Mouse (Mus musculus) forebrain, embryonic 12.5 days (tissue): Measurements from ENCODE around the gene Lamtor1. TPM values are rescaled to one million over a fixed set of nuclear protein-coding genes. Genes with fewer than 3 reads are reported as not detected.
A peak's percentile ranks its signal among the peaks of the same experiment; 100 is the strongest.
"Not testable (repeated sequence)": the region's sequence is repeated elsewhere in the genome, so short reads cannot be mapped to it uniquely, and the experiment has no call there.

Source experiments
- ATAC-seq: fragments of 200-750 bp; cut with Nextera tagmentation; 2 replicates; pipeline ENCODE4 v1.8.0; 2017; ENCODE audit warnings: moderate TSS enrichment; ENCODE audit not compliant: low FRiP score
- H3K27ac ChIP-seq: fragments of 300-500 bp; sonication (generic); 2 replicates; pipeline ENCODE4 v1.5.1; 2016; ENCODE audit warnings: mild to moderate bottlenecking
- H3K27me3 ChIP-seq: fragments of 300-500 bp; sonication (generic); 2 replicates; pipeline ENCODE4 v1.6.1; 2016; ENCODE audit warnings: mild to moderate bottlenecking
- H3K36me3 ChIP-seq: fragments of 300-500 bp; sonication (generic); replicated peaks from 2 replicates; pipeline ENCODE4 v1.6.1; 2016; ENCODE audit warnings: mild to moderate bottlenecking
- H3K4me1 ChIP-seq: fragments of 300-500 bp; sonication (generic); 2 replicates; pipeline ENCODE4 v1.6.1; 2016
- H3K4me2 ChIP-seq: fragments of 300-500 bp; sonication (generic); 2 replicates; pipeline ENCODE4 v1.6.1; 2016; ENCODE audit warnings: mild to moderate bottlenecking, moderate library complexity
- H3K4me3 ChIP-seq: fragments of 300-500 bp; sonication (generic); replicated peaks from 2 replicates; pipeline ENCODE4 v1.5.1; 2016; ENCODE audit warnings: mild to moderate bottlenecking
- H3K9ac ChIP-seq: fragments of 300-500 bp; sonication (generic); 2 replicates; pipeline ENCODE4 v1.6.1; 2016; ENCODE audit warnings: mild to moderate bottlenecking
- H3K9me3 ChIP-seq: fragments of 300-500 bp; sonication (generic); 2 replicates; pipeline ENCODE4 v1.6.1; 2016
- WGBS: fragments of 180-500 bp; shearing (Covaris S2); methylation state at CpG from one replicate; pipeline ENCODE4 v1.1.7; 2016; 5-methylcytosine and 5-hydroxymethylcytosine counted together
- polyA plus RNA-seq: library from polyadenylated mRNA; unstranded; fragments of >200 nt; fragmentation: Nextera tagmentation; extraction: Ambion mirVana; gene quantifications from 2 replicates; pipeline ENCODE4 v1.2.1, GENCODE M21; 2016

The Lamtor1 gene
- polyA plus RNA-seq, 1 experiment from 2014 or later, result 134 TPM

GRCm38 (mm10) chr7:101906696-101907095 is 992 bp downstream of the Lamtor1 start:
- no peak for ATAC-seq
- H3K4me1 ChIP-seq, result peaks cover 27% of the 10 kb centered on the region
- H3K27ac ChIP-seq, result no peak overlapping the region
- peak overlapping the region; percentile 83 for H3K9ac ChIP-seq
- no peaks in the 10 kb centered on the region for H3K27me3 ChIP-seq
- H3K9me3 ChIP-seq, result no peaks in the 10 kb centered on the region
- peak overlapping the region; percentile 78 for H3K4me3 ChIP-seq
- H3K36me3 ChIP-seq, result peaks cover 31% of the 10 kb centered on the region
- WGBS, result 78% methylated on average over 8 of the region's 8 CpGs
- peak overlapping the region; percentile 68 for H3K4me2 ChIP-seq

- H3K4me3 ChIP-seq, result no peak overlapping the region
- peaks cover 27% of the 10 kb centered on the region for H3K4me1 ChIP-seq
- H3K27me3 ChIP-seq, result no peaks in the 10 kb centered on the region
- H3K9ac ChIP-seq, result no peak overlapping the region
- no peak overlapping the region for H3K4me2 ChIP-seq
- H3K9me3 ChIP-seq, result no peaks in the 10 kb centered on the region
- ATAC-seq, result no peak
- 87% methylated on average over 4 of the region's 4 CpGs for WGBS
- H3K36me3 ChIP-seq, result peaks cover 37% of the 10 kb centered on the region
- no peak overlapping the region for H3K27ac ChIP-seq
Observed at GRCm38 (mm10) chr7:101908367-101908766, 2.7 kb downstream of the Lamtor1 start.

GRCm38 (mm10) chr7:101910138-101910537 is 4.4 kb downstream of the Lamtor1 start:
- 87% methylated on average over 4 of the region's 4 CpGs for WGBS
- peaks cover 49% of the 10 kb centered on the region for H3K36me3 ChIP-seq
- H3K27ac ChIP-seq, result no peak overlapping the region
- H3K9ac ChIP-seq, result no peak overlapping the region
- H3K4me3 ChIP-seq, result no peak overlapping the region
- peaks cover 23% of the 10 kb centered on the region for H3K4me1 ChIP-seq
- no peaks in the 10 kb centered on the region for H3K27me3 ChIP-seq
- no peaks in the 10 kb centered on the region for H3K9me3 ChIP-seq
- ATAC-seq, result no peak
- no peak overlapping the region for H3K4me2 ChIP-seq

- ATAC-seq, result no peak
- 65% methylated on average over 3 of the region's 3 CpGs for WGBS
- Histone ChIP-seq H3K4me2 (no peak overlapping the region), H3K9ac (no peak overlapping the region), H3K27me3 (no peaks in the 10 kb centered on the region), H3K4me3 (no peak overlapping the region), H3K4me1 (peaks cover 13% of the 10 kb centered on the region), H3K36me3 (peaks cover 55% of the 10 kb centered on the region), H3K27ac (no peak overlapping the region), H3K9me3 (no peaks in the 10 kb centered on the region)
Observed at GRCm38 (mm10) chr7:101911982-101912381, 6.3 kb downstream of the Lamtor1 start.

DNA sequence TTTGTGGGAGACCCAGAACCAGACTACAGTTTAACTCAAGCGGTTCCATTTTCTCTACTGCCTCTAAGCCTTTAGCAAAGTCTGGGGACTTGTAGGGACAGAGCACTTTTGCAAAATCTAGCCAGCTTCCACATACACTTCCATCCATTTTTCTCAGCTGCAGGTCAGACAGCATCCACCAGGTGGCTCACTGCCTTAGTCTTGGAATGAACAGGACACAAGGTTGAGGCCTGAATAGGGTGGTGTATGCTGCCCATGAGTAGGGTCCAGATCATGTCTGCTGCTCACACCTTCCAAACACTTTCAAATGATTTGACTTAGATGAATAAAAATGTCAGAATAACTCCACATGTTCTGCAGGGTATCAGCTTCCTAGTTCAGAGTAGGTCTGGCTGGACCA is 12.4 kb downstream of the Lamtor1 start:
- ATAC-seq, result peak; percentile 77
- Histone ChIP-seq H3K27ac (no peak overlapping the region), H3K4me1 (no peaks in the 10 kb centered on the region), H3K36me3 (peaks cover 21% of the 10 kb centered on the region), H3K4me3 (no peak overlapping the region), H3K27me3 (no peaks in the 10 kb centered on the region), H3K9me3 (no peaks in the 10 kb centered on the region), H3K4me2 (no peak overlapping the region), H3K9ac (no peak overlapping the region)
- 23% methylated on average over 1 of the region's 1 CpGs for whole genome bisulfite sequencing

DNA sequence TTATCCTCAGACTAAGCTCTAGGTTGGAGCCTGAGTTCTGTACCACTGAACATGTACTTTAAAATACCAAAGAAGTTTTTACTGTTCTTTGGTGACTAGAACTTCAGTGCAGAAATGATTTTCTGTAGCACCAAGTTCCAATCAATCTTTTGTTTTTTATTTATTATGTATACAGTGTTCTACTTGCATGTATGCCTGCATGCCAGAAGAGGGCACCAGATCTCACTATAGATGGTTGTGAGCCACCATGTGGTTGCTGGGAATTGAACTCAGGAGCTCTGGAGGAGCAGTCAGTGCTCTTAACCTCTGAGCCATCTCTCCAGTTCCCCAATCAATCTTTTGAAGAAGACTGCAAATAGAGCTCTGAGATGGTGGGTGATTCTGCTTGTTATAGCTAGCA is 20.2 kb downstream of the Lamtor1 start:
- not testable (repeated sequence) for H3K4me3 ChIP-seq, H3K9ac ChIP-seq, H3K36me3 ChIP-seq, ATAC-seq, H3K27me3 ChIP-seq, H3K27ac ChIP-seq, H3K4me1 ChIP-seq, H3K9me3 ChIP-seq, H3K4me2 ChIP-seq

DNA sequence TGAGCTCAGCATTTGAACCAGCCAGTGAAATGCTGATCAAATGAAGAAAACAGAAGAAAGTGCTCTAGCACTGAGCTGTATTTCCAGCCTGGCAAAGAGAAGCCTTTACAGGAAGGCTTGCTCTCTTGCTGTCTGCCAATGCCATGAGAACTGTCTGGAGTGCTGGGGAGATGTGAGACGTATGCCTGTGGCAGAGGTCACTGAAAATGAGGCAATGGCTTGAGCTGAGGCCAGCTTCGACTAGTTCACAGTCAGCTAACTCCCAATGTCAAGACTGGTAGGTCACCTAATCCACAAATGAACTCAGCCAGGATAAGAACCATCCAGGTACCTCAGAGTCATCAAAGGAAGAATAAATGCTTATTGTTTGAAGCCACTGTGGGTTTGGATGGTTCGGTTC is 22.4 kb downstream of the Lamtor1 start:
- Histone ChIP-seq H3K4me1 (peaks cover 6% of the 10 kb centered on the region), H3K9ac (no peak overlapping the region), H3K4me3 (no peak overlapping the region), H3K9me3 (no peaks in the 10 kb centered on the region), H3K27me3 (no peaks in the 10 kb centered on the region), H3K27ac (no peak overlapping the region), H3K36me3 (no peaks in the 10 kb centered on the region), H3K4me2 (no peak overlapping the region)
- 93% methylated on average over 3 of the region's 3 CpGs for WGBS
- no peak for ATAC-seq

DNA sequence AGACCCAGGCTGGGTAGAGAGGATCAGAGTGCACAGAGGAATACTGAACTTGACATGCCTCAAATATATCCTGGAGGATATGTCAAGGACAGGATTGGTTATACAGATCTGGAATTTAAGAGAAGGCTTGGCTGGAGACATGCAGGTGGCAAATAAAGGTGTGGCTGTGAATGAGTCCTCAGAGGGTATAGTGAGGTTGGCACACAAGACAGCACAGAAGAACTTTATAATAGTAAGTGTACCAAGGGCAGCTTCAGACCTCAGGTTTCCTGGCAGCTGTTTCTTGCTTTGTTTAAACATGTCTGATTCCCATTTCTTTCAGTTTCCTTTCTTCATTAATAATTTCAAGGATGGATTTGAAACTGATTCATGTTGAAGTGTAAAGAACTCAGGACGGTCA is 26.8 kb downstream of the Lamtor1 start:
- H3K4me2 ChIP-seq, result peak overlapping the region; percentile 73; the same call in 1 of the 2 replicates
- 93% methylated on average over 1 of the region's 1 CpGs for WGBS
- ATAC-seq, result no peak
- H3K9me3 ChIP-seq, result no peaks in the 10 kb centered on the region
- peaks cover 3% of the 10 kb centered on the region; the same call in 1 of the 2 replicates for H3K36me3 ChIP-seq
- no peaks in the 10 kb centered on the region for H3K27me3 ChIP-seq
- peaks cover 23% of the 10 kb centered on the region for H3K4me1 ChIP-seq
- H3K4me3 ChIP-seq, result no peak overlapping the region
- H3K9ac ChIP-seq, result no peak overlapping the region
- no peak overlapping the region for H3K27ac ChIP-seq

DNA sequence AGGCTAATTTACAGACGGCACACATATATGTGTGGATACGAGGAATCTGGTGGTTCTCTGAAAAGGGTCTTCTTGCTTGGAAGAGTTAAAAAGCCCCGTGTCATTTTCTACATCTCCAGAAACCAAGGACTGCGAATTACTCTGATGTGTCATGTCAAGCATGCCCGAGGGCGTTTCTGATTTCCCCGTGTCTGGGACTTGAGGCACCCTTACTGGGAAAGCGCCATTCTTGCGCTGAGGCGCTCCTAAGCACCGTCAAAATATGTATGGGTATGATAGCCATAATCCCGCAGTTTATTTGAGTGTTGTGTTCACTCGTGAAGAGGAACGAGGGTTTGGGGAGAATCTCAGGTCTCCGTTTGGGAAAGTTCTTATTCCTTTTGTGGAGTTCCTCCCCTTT is 27.6 kb downstream of the Lamtor1 start:
- WGBS, result 7% methylated on average over 15 of the region's 15 CpGs

GRCm38 (mm10) chr7:101933751-101934240 is 28.1 kb downstream of the Lamtor1 start, which contains the start of the genes Lrrc51 and Numa1:
TSS of gene Lrrc51 (minus strand) at chr7:101933895.
TSS of gene Numa1 (plus strand) at chr7:101934111.
- peak within 1 kb of the TSS; percentile 74 for H3K4me2 ChIP-seq
- H3K9me3 ChIP-seq, result no peaks in the 10 kb centered on the region
- peaks cover 10% of the 10 kb centered on the region; the same call in 1 of the 2 replicates for H3K36me3 ChIP-seq
- no peaks in the 10 kb centered on the region for H3K27me3 ChIP-seq
- H3K4me1 ChIP-seq, result peaks cover 23% of the 10 kb centered on the region
- H3K27ac ChIP-seq, result peak within 1 kb of the TSS; percentile 80
- peak within 1 kb of the TSS; percentile 90 for H3K4me3 ChIP-seq
- under 1% methylated on average over 40 of the region's 40 CpGs for WGBS
- ATAC-seq, result peak; percentile 98
- peak within 1 kb of the TSS; percentile 85 for H3K9ac ChIP-seq

More for the DNA sequence above, 27.6 kb downstream of the Lamtor1 start:
- ATAC-seq, result peak; percentile 49
- peak overlapping the region; percentile 90 for H3K4me3 ChIP-seq
- H3K4me2 ChIP-seq, result peak overlapping the region; percentile 73
- peak overlapping the region; percentile 68 for H3K9ac ChIP-seq
- no peak overlapping the region for H3K27ac ChIP-seq
- H3K27me3 ChIP-seq, result no peaks in the 10 kb centered on the region
- peaks cover 23% of the 10 kb centered on the region for H3K4me1 ChIP-seq
- peaks cover 5% of the 10 kb centered on the region; the same call in 1 of the 2 replicates for H3K36me3 ChIP-seq
- no peaks in the 10 kb centered on the region for H3K9me3 ChIP-seq

DNA sequence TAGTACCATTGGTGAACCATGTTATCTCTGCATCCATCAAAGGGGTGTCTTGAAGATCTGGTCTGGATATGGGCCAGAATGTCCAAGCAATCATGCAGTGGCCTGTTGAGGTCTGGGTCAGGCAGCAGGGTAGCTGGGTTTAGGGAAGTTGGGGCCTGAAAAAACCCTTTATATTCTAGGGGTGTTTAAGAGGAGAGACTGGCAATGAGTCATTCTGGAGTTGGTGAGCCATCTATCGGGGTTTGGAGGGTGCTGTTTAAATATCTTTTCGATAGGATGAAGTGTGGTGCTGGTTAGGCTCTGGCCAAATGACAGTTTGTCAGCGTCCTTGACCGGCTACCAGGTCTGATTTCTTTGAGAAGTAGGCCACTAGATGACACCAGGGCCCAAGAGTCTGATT is 30.3 kb downstream of the Lamtor1 start:
- Histone ChIP-seq H3K4me2 (peak overlapping the region; percentile 74; the same call in 1 of the 2 replicates), H3K4me3 (no peak overlapping the region), H3K27ac (no peak overlapping the region), H3K4me1 (peaks cover 23% of the 10 kb centered on the region), H3K9me3 (no peaks in the 10 kb centered on the region), H3K9ac (no peak overlapping the region), H3K36me3 (peaks cover 14% of the 10 kb centered on the region; the same call in 1 of the 2 replicates), H3K27me3 (no peaks in the 10 kb centered on the region)
- 98% methylated on average over 4 of the region's 4 CpGs for WGBS
- no peak for ATAC-seq

GRCm38 (mm10) chr7:101936996-101937395 is 31.3 kb downstream of the Lamtor1 start:
- no peak for ATAC-seq
- Histone ChIP-seq H3K4me2 (no peak overlapping the region), H3K4me1 (peaks cover 23% of the 10 kb centered on the region), H3K4me3 (no peak overlapping the region), H3K9ac (no peak overlapping the region), H3K36me3 (peaks cover 14% of the 10 kb centered on the region; the same call in 1 of the 2 replicates), H3K9me3 (no peaks in the 10 kb centered on the region), H3K27me3 (no peaks in the 10 kb centered on the region), H3K27ac (no peak overlapping the region)
- WGBS, result 94% methylated on average over 4 of the region's 4 CpGs

DNA sequence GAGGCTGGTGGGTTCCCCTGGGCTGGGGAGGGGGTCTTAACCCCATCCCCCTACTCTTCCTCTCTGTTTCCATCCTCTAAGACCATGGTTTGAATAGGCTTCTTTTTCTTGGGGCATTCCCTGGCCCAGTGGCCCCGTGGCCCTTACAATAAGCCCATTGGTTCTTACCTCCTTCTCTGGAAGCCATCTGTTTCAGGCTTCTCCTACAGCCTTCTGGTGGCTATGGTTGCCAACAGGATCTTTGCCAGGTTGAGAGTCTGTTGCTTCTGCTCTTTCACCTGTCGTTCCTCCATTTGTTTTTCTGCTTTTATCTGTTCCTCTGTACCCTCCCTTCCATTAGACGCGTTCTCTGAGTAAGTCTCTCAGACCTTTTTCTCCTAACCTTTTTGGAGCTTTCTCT is 31.9 kb downstream of the Lamtor1 start:
- peaks cover 20% of the 10 kb centered on the region for H3K4me1 ChIP-seq
- peaks cover 14% of the 10 kb centered on the region; the same call in 1 of the 2 replicates for H3K36me3 ChIP-seq
- no peak overlapping the region for H3K27ac ChIP-seq
- no peak overlapping the region for H3K4me2 ChIP-seq
- WGBS, result 97% methylated on average over 4 of the region's 4 CpGs
- ATAC-seq, result no peak
- no peak overlapping the region for H3K4me3 ChIP-seq
- no peaks in the 10 kb centered on the region for H3K27me3 ChIP-seq
- H3K9ac ChIP-seq, result no peak overlapping the region
- no peaks in the 10 kb centered on the region for H3K9me3 ChIP-seq
